Mouse (Mus musculus) spleen, adult 2 months (tissue): Measurements from ENCODE around the gene Fhl2. TPM values are rescaled to one million over a fixed set of nuclear protein-coding genes. Genes with fewer than 3 reads are reported as not detected.

Source experiments
- DNase-seq, 2 experiments: peaks; one replicate each; pipeline versions ENCODE4 v3.0.0 to v3.0.0-alpha.2; 2012 to 2021; ENCODE audit warnings: low spot score in 2 of 2, low read depth in 1 of 2
- H3K27ac ChIP-seq: fragments of 200-500 bp; 2 replicates; pipeline ENCODE4 v1.5.1; 2012; ENCODE audit warnings: low read length, inconsistent platforms; ENCODE audit not compliant: insufficient read depth
- H3K27me3 ChIP-seq: fragments of 200-500 bp; 2 replicates; pipeline ENCODE4 v1.6.1; 2012; ENCODE audit warnings: mild to moderate bottlenecking, moderate library complexity, low read length, inconsistent platforms; ENCODE audit not compliant: control insufficient read depth, insufficient read depth
- H3K36me3 ChIP-seq: fragments of 200-500 bp; 2 replicates; pipeline ENCODE4 v1.6.1; 2012; ENCODE audit warnings: mild to moderate bottlenecking, low read length, inconsistent platforms; ENCODE audit not compliant: control insufficient read depth, insufficient read depth
- H3K4me1 ChIP-seq: fragments of 200-500 bp; 2 replicates; pipeline ENCODE4 v1.6.1; 2011; ENCODE audit warnings: inconsistent platforms; ENCODE audit not compliant: control insufficient read depth, insufficient read depth, insufficient read length
- H3K4me3 ChIP-seq: fragments of 200-500 bp; 2 replicates; pipeline ENCODE4 v1.5.1; 2011; ENCODE audit warnings: mild to moderate bottlenecking, inconsistent platforms; ENCODE audit not compliant: insufficient read depth, insufficient read length; ENCODE audit errors: extremely low read depth
- CTCF ChIP-seq: fragments of 200-500 bp; IDR thresholded peaks from 2 replicates; pipeline ENCODE4 v1.5.1; 2011; ENCODE audit warnings: mild to moderate bottlenecking, inconsistent platforms; ENCODE audit not compliant: insufficient read depth, insufficient read length, insufficient replicate concordance; ENCODE audit errors: extremely low read depth
- POLR2A ChIP-seq: fragments of 200-500 bp; IDR thresholded peaks from 2 replicates; pipeline ENCODE4 v1.6.1; 2011; ENCODE audit warnings: low read depth, low read length, inconsistent platforms
- WGBS: fragments of 180-500 bp; shearing (Covaris S2); methylation state at CpG from one replicate; pipeline ENCODE4 v1.1.7; 2018; 5-methylcytosine and 5-hydroxymethylcytosine counted together
- polyA plus RNA-seq: library from polyadenylated mRNA; depleted of rRNA; stranded (reverse); fragments of >200 nt; gene quantifications from 2 replicates; pipeline ENCODE4 v1.2.3, GENCODE M21; 2012; rRNA removed

Fhl2 gene
- polyA plus RNA-seq: 1.5 and 1.8 TPM in 2 replicates

DNA sequence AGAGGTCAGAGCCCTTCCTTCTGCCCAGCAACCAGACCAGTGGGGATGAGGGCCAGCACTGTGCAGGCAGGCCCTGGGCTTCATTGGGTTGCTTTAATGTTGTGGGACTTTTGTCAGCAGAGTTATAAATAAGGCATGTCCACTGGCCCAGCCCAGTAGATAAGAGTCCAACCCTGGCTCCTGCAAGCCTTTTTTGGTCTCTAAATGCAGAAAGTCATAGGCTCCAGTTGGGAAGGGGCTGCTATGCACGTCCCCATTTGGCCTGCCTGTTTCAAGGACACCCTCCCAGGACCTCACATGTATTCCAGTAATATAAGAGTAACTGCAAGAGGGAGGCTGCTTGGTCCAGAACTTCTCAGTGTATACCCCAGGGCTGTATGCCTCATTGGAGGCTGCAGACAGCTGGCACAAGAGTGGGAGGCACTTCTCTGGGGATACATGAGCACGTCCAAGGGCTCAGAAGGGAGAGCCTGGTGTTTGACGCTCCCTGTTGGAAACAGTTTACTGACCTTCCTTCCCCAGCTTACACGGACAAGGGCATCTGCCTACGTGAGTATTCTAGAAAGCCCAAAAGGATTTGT is at the start of gene Fhl2:
Fhl2 (minus strand) TSS at position 324 of the 581 bp plus-strand sequence.
- no peak within 1 kb of the TSS for H3K27ac ChIP-seq
- no peak within 1 kb of the TSS for H3K4me3 ChIP-seq
- 88% methylated on average over 5 of the region's 5 CpGs for WGBS
- DNase-seq: no peak
- no peaks in the 10 kb centered on the region for H3K36me3 ChIP-seq
- H3K27me3 ChIP-seq: no peaks in the 10 kb centered on the region
- no peak for TF ChIP-seq CTCF
- no peak for TF ChIP-seq POLR2A
- H3K4me1 ChIP-seq: no peaks in the 10 kb centered on the region

DNA sequence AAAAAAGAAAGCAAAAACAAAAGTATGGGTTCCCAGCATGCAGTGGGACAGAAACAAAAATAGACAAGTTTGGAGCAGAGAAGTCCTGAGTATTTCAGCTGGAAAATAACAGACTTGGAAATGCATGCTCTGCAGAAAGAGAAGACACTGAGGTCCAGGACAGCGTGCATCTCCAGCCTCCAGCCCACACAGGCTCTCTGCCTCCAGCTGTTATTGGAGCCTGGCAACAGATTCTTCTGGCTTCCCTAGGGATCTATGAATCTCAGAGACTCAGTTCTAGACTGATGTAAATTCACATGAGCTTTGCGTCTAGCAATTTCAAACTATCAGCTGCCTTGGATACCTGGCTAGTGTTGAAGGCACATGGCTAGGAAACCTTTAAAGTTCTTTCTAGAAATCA is 48.2 kb upstream of the Fhl2 start:
- no peaks in the 10 kb centered on the region for H3K36me3 ChIP-seq
- 89% methylated on average over 2 of the region's 2 CpGs for WGBS
- H3K27ac ChIP-seq: no peak overlapping the region

DNA sequence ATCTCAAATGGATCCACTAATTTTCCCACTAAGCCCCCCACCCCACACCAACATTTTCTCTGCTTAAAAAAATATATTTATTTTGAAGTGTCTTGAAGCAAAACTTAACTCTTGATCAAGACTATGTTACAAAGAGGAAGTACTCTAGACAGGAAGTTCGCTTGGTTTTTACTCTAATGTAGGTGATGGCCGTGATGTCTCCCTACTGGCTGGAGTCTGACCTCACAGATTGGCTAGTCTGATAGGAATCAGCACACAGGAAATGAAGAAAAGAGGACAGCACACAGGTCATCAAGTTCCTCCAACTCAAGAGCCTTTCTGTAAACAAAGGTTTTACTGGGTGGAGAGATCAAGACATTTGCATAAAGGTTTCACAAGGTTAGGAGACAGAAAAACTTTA is 44.4 kb upstream of the Fhl2 start:
- Histone ChIP-seq H3K4me3 (no peak overlapping the region), H3K36me3 (no peaks in the 10 kb centered on the region), H3K27ac (no peak overlapping the region), H3K4me1 (peaks cover 11% of the 10 kb centered on the region), H3K27me3 (no peaks in the 10 kb centered on the region)
- DNase-seq: peak; percentile 6 to 25
- TF ChIP-seq CTCF (no peak), POLR2A (no peak)
- 4% methylated on average over 2 of the region's 2 CpGs for WGBS

More for the DNA sequence above, 48.2 kb upstream of the Fhl2 start:
- Histone ChIP-seq H3K27me3 (no peaks in the 10 kb centered on the region), H3K4me1 (peaks cover 11% of the 10 kb centered on the region), H3K4me3 (no peak overlapping the region)
- no peak for DNase-seq
- TF ChIP-seq POLR2A (no peak), CTCF (no peak)

DNA sequence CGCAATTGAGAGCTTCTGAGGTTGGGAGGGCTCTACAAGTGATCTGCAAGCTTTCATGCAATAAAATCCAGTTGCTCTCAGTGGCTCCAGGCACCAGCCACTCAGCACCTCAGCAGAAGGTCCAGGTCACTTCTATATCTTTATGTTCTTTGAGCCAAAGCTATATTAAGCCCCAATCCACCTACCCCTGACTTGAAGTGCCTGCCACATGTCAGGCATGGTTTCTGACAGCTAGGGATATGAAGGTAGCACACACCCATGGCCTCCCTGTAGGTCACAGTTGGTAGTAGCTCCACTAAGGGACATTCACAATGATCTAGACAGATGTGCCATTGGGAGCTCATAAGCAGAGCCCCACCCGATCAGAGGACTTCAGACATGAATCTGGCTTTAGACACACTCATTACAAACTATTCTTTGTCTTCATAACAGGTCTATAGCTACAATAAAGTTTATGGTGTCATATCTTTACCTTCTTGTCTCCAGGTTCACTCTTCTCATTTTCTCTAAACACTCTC is 43.1 kb upstream of the Fhl2 start:
- Histone ChIP-seq H3K27ac (no peak overlapping the region), H3K27me3 (no peaks in the 10 kb centered on the region), H3K4me1 (peaks cover 11% of the 10 kb centered on the region), H3K4me3 (no peak overlapping the region), H3K36me3 (no peaks in the 10 kb centered on the region)
- 86% methylated on average over 2 of the region's 2 CpGs for WGBS
- no peak for DNase-seq
- TF ChIP-seq CTCF: no peak
- TF ChIP-seq POLR2A: no peak

DNA sequence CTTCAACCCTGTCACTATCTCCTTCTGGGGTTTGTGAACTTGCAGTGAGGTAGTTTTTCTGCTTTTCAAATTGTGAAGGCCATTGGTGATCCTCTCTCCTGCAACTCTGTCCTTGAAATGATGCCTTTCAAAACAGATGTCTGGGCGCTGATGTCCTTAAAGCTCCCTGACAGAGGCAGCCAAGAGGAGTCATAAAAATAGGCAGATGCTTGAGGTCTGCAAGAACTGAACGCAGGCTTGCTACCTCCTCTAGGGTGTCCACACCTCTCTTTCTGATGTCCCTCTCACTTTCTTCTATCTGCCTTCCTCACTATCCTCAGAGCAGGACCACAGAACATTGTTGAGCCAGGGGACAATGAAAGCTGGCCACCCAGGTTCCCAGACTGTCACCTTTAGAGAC is 41.7 kb upstream of the Fhl2 start:
- WGBS: 84% methylated on average over 2 of the region's 2 CpGs
- Histone ChIP-seq H3K27ac (no peak overlapping the region), H3K4me3 (no peak overlapping the region), H3K4me1 (peaks cover 11% of the 10 kb centered on the region), H3K36me3 (no peaks in the 10 kb centered on the region), H3K27me3 (no peaks in the 10 kb centered on the region)
- TF ChIP-seq POLR2A (no peak), CTCF (no peak)
- DNase-seq: no peak

DNA sequence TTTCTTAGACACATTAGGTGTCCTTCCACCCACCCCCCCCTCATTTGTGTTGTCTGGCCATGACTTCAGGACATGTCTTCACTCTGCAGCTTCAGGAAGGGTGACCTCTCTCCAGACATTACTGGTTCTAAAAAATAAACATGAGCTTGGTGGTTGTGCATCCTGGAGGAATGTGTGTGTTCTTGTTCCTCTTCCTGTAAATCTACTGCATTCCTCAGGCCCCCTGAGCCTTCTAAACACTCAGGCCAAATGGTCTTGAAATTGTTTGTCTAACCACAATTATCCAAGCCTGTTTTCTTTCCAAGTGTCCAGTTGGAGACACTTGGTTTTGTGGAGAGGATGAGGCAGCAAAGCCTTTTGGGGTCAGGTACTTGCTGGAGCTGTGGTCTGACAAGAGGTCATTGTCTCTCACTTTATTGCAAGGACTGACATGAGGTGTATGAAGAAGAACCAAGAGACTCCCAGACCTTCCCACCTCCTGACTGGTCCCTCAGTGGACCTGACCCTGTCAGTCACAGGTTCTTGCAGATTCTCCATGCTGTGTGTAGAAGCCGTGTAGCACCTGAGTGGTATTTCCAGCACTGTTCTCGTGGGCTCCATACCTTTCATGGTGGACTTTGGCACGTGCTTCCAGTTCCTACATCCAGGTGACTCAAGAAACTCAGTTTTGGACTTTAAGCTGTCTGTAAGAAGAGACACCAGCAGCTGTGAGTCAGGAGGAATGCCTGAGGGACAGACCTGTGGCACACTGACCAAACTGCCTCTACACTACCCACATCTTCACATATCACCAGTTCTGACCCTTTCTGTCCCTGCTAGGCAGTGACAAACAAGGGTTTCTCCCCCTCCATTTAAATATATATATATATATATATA is 40.8 kb upstream of the Fhl2 start:
- Histone ChIP-seq H3K4me1 (peaks cover 11% of the 10 kb centered on the region), H3K27ac (no peak overlapping the region), H3K27me3 (no peaks in the 10 kb centered on the region), H3K36me3 (no peaks in the 10 kb centered on the region), H3K4me3 (no peak overlapping the region)
- 92% methylated on average over 3 of the region's 3 CpGs for WGBS
- DNase-seq: no peak
- TF ChIP-seq CTCF: no peak
- no peak for TF ChIP-seq POLR2A
